Mouse (Mus musculus) liver, adult 2 months (tissue): ENCODE results near the gene Aars. TPM values are rescaled to one million over a fixed set of nuclear protein-coding genes. Genes with fewer than 3 reads are reported as not detected.

Source experiments
- DNase-seq: peaks from one replicate; pipeline ENCODE4 v3.0.0-alpha.2; 2011; ENCODE audit warnings: low read depth, low spot score; ENCODE audit errors: extremely low read depth
- H3K27ac ChIP-seq: fragments of 200-500 bp; replicated peaks from 2 replicates; pipeline ENCODE4 v1.5.1; 2012; ENCODE audit warnings: low read depth, mild to moderate bottlenecking, control low read depth, inconsistent platforms, low read length; ENCODE audit not compliant: insufficient read depth
- H3K27me3 ChIP-seq: fragments of 200-500 bp; 2 replicates; pipeline ENCODE4 v1.6.1; 2012; ENCODE audit warnings: mild to moderate bottlenecking, moderate library complexity, low read length, inconsistent platforms; ENCODE audit not compliant: control insufficient read depth, insufficient read depth
- H3K36me3 ChIP-seq: fragments of 200-500 bp; 2 replicates; pipeline ENCODE4 v1.6.1; 2012; ENCODE audit warnings: low read length, inconsistent platforms; ENCODE audit not compliant: control insufficient read depth, insufficient read depth
- H3K4me1 ChIP-seq: fragments of 200-500 bp; 2 replicates; pipeline ENCODE4 v1.6.1; 2011; ENCODE audit warnings: low read length; ENCODE audit not compliant: control insufficient read depth, insufficient read depth
- H3K4me3 ChIP-seq: fragments of 200-500 bp; 2 replicates; pipeline ENCODE4 v1.5.1; 2011; ENCODE audit warnings: low read depth, mild to moderate bottlenecking, control low read depth, low read length, moderate library complexity; ENCODE audit not compliant: insufficient read depth
- H3K79me2 ChIP-seq: fragments of 200-500 bp; 2 replicates; pipeline ENCODE4 v1.6.1; 2012; ENCODE audit warnings: inconsistent platforms, mild to moderate bottlenecking, low read length, moderate library complexity; ENCODE audit not compliant: control insufficient read depth, insufficient read depth
- H3K9ac ChIP-seq: fragments of 200-500 bp; 2 replicates; pipeline ENCODE4 v1.6.1; 2012; ENCODE audit warnings: low read depth, mild to moderate bottlenecking, control low read depth, inconsistent platforms, low read length
- CTCF ChIP-seq: fragments of 200-500 bp; IDR thresholded peaks from 2 replicates; pipeline ENCODE4 v1.5.1; 2011; ENCODE audit warnings: low read depth, low read length, control low read depth
- POLR2A ChIP-seq: fragments of 200-500 bp; IDR thresholded peaks from 2 replicates; pipeline ENCODE4 v1.6.1; 2011; ENCODE audit warnings: low read length, control low read depth; ENCODE audit not compliant: insufficient read depth; ENCODE audit errors: extremely low read depth
- WGBS: fragments of 180-500 bp; shearing (Covaris S2); methylation state at CpG from one replicate; pipeline ENCODE4 v1.1.7; 2018; 5-methylcytosine and 5-hydroxymethylcytosine counted together
- polyA plus RNA-seq: library from polyadenylated mRNA; depleted of rRNA; stranded (reverse); fragments of >200 nt; gene quantifications from 2 replicates; pipeline ENCODE4 v1.2.3, GENCODE M21; 2012
- total RNA-seq: library from RNA; depleted of rRNA; stranded (reverse); fragments of >200 nt; gene quantifications from 2 replicates; pipeline ENCODE4 v1.2.3, GENCODE M21; 2014

The Aars gene
- total and polyA plus RNA-seq, 2 experiments = 56.9 to 60.5 TPM

- peaks cover 35% of the 10 kb centered on the region for H3K36me3 ChIP-seq
- peak overlapping the region; percentile 61 for H3K4me3 ChIP-seq
- H3K27me3 ChIP-seq = no peaks in the 10 kb centered on the region
- TF ChIP-seq POLR2A (no peak), CTCF (no peak)
- peaks cover 13% of the 10 kb centered on the region for H3K4me1 ChIP-seq
- peak overlapping the region; percentile 65 for H3K9ac ChIP-seq
- peak; percentile 92 for DNase-seq
- 33% methylated on average over 15 of the region's 15 CpGs for WGBS
- peak overlapping the region; percentile 83 for H3K27ac ChIP-seq
- H3K79me2 ChIP-seq = peaks cover 3% of the 10 kb centered on the region; the same call in 1 of the 2 replicates
Measured at GRCm38 (mm10) chr8:111036591-111036990, 3.6 kb downstream of the Aars start.

- 97% methylated on average over 19 of the region's 19 CpGs for WGBS
- H3K79me2 ChIP-seq = no peaks in the 10 kb centered on the region; the same call in 1 of the 2 replicates
- peaks cover 85% of the 10 kb centered on the region for H3K36me3 ChIP-seq
- no peaks in the 10 kb centered on the region for H3K27me3 ChIP-seq
- no peak for TF ChIP-seq CTCF
- no peak for TF ChIP-seq POLR2A
- no peaks in the 10 kb centered on the region for H3K4me1 ChIP-seq
- DNase-seq = no peak
- no peak overlapping the region for H3K27ac ChIP-seq
- no peak overlapping the region for H3K9ac ChIP-seq
- H3K4me3 ChIP-seq = no peak overlapping the region
Measured at GRCm38 (mm10) chr8:111042546-111042945, 9.6 kb downstream of the Aars start.

GRCm38 (mm10) chr8:111044003-111044734 is 11.2 kb downstream of the Aars start:
- DNase-seq = peak; percentile 81
- H3K36me3 ChIP-seq = peaks cover 87% of the 10 kb centered on the region
- WGBS = 15% methylated on average over 2 of the region's 2 CpGs

GRCm38 (mm10) chr8:111048694-111049093 is 15.8 kb downstream of the Aars start:
- peak; percentile 33 for DNase-seq
- H3K36me3 ChIP-seq = peaks cover 88% of the 10 kb centered on the region
- 81% methylated on average over 2 of the region's 2 CpGs for WGBS

More at GRCm38 (mm10) chr8:111044003-111044734, 11.2 kb downstream of the Aars start:
- H3K4me3 ChIP-seq = no peak overlapping the region
- no peaks in the 10 kb centered on the region; the same call in 1 of the 2 replicates for H3K79me2 ChIP-seq
- H3K9ac ChIP-seq = no peak overlapping the region
- peaks cover 6% of the 10 kb centered on the region for H3K4me1 ChIP-seq
- TF ChIP-seq POLR2A = no peak
- TF ChIP-seq CTCF = peak; percentile 41
- no peaks in the 10 kb centered on the region for H3K27me3 ChIP-seq
- no peak overlapping the region for H3K27ac ChIP-seq

GRCm38 (mm10) chr8:111049106-111049505 is 16.2 kb downstream of the Aars start:
- DNase-seq = peak; percentile 74
- TF ChIP-seq POLR2A (no peak), CTCF (no peak)
- Histone ChIP-seq H3K9ac (no peak overlapping the region), H3K27ac (0 out of 2 replicates have a peak overlapping the region, but pooled peaks have one; percentile 2), H3K4me3 (no peak overlapping the region), H3K27me3 (no peaks in the 10 kb centered on the region), H3K79me2 (no peaks in the 10 kb centered on the region), H3K4me1 (peaks cover 16% of the 10 kb centered on the region), H3K36me3 (peaks cover 90% of the 10 kb centered on the region)
- WGBS = 37% methylated on average over 7 of the region's 7 CpGs

More at GRCm38 (mm10) chr8:111048694-111049093, 15.8 kb downstream of the Aars start:
- no peak for TF ChIP-seq POLR2A
- TF ChIP-seq CTCF = no peak
- Histone ChIP-seq H3K27ac (no peak overlapping the region), H3K79me2 (no peaks in the 10 kb centered on the region), H3K4me1 (peaks cover 16% of the 10 kb centered on the region), H3K9ac (no peak overlapping the region), H3K27me3 (no peaks in the 10 kb centered on the region), H3K4me3 (no peak overlapping the region)
